Mouse (Mus musculus) embryonic facial prominence, embryonic 15.5 days (tissue): ENCODE data around the gene Sik3. TPM values are rescaled to one million over a fixed set of nuclear protein-coding genes. Genes with fewer than 3 reads are reported as not detected.

Experiments
- ATAC-seq: fragments of 200-750 bp; cut with Nextera tagmentation; 2 replicates; pipeline ENCODE4 v1.8.0; 2017; ENCODE audit warnings: low read depth, moderate TSS enrichment; ENCODE audit not compliant: insufficient number of reproducible peaks, low FRiP score, low TSS enrichment
- H3K27ac ChIP-seq: fragments of 300-500 bp; sonication (generic); replicated peaks from 2 replicates; pipeline ENCODE4 v1.5.1; 2015; ENCODE audit warnings: mild to moderate bottlenecking, inconsistent platforms
- H3K27me3 ChIP-seq: fragments of 300-500 bp; sonication (generic); 2 replicates; pipeline ENCODE4 v1.6.1; 2015; ENCODE audit warnings: inconsistent platforms
- H3K36me3 ChIP-seq: fragments of 300-500 bp; sonication (generic); 2 replicates; pipeline ENCODE4 v1.6.1; 2015; ENCODE audit warnings: mild to moderate bottlenecking, inconsistent platforms
- H3K4me1 ChIP-seq: fragments of 300-500 bp; sonication (generic); 2 replicates; pipeline ENCODE4 v1.6.1; 2015; ENCODE audit warnings: inconsistent platforms
- H3K4me2 ChIP-seq: fragments of 300-500 bp; sonication (generic); replicated peaks from 2 replicates; pipeline ENCODE4 v1.6.1; 2015; ENCODE audit warnings: mild to moderate bottlenecking, inconsistent platforms
- H3K4me3 ChIP-seq: fragments of 300-500 bp; sonication (generic); replicated peaks from 2 replicates; pipeline ENCODE4 v1.5.1; 2015; ENCODE audit warnings: mild to moderate bottlenecking, inconsistent platforms
- H3K9ac ChIP-seq: fragments of 300-500 bp; sonication (generic); 2 replicates; pipeline ENCODE4 v1.6.1; 2015; ENCODE audit warnings: inconsistent platforms
- H3K9me3 ChIP-seq: fragments of 300-500 bp; sonication (generic); replicated peaks from 2 replicates; pipeline ENCODE4 v1.6.1; 2016; ENCODE audit warnings: inconsistent platforms
- WGBS: fragments of 180-500 bp; shearing (Covaris S2); methylation state at CpG from one replicate; pipeline ENCODE4 v1.1.7; 2015; 5-methylcytosine and 5-hydroxymethylcytosine counted together
- polyA plus RNA-seq: library from polyadenylated mRNA; unstranded; fragments of >200 nt; fragmentation: Nextera tagmentation; extraction: Ambion mirVana; gene quantifications from 2 replicates; pipeline ENCODE4 v1.2.1, GENCODE M21; 2015

The Sik3 gene
- polyA plus RNA-seq, 1 experiment from 2014 or later: 15.1 TPM

DNA sequence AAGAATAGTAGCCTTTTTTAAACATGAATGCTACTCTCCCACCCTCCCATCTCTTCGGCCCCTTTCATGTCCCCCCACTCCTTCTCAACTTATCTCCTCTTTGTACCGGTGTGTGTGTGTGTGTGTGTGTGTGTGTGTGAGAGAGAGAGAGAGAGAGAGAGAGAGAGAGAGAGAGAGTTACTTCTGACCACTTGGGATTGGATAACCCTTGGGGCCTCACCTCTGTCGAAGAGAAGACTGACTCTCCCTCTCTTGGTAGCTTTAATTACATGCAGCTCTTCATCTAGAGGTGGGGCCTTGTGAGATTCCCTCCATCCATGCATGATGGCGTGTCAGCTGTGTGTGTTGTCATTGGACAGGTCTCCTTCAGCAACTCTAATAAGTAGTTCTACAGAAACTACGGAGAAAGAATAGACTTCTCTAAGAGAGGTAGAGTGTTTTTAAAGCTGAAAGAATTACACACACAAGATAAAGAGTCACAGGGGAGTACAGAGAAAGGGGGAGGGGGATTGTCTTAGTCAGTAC is 162.2 kb downstream of the Sik3 start:
- peaks cover 32% of the 10 kb centered on the region for H3K4me1 ChIP-seq
- no peak for ATAC-seq
- peaks cover 7% of the 10 kb centered on the region; the same call in 1 of the 2 replicates for H3K36me3 ChIP-seq
- no peak overlapping the region for H3K4me2 ChIP-seq
- H3K27ac ChIP-seq: no peak overlapping the region
- WGBS: 78% methylated on average over 5 of the region's 5 CpGs
- H3K27me3 ChIP-seq: no peaks in the 10 kb centered on the region
- no peak overlapping the region for H3K4me3 ChIP-seq
- H3K9me3 ChIP-seq: no peaks in the 10 kb centered on the region
- H3K9ac ChIP-seq: no peak overlapping the region

- H3K27ac ChIP-seq: no peak overlapping the region
- no peak for ATAC-seq
- WGBS: 55% methylated on average over 1 of the region's 1 CpGs
These were observed 162.7 kb downstream of the Sik3 start for GRCm38 (mm10) chr9:46175300-46175699.

GRCm38 (mm10) chr9:46175938-46176375 is 163.3 kb downstream of the Sik3 start:
- Histone ChIP-seq H3K27ac (peak overlapping the region; percentile 34; the same call in 1 of the 2 replicates), H3K27me3 (no peaks in the 10 kb centered on the region), H3K9me3 (no peaks in the 10 kb centered on the region), H3K4me1 (peaks cover 32% of the 10 kb centered on the region), H3K4me2 (no peak overlapping the region), H3K36me3 (peaks cover 7% of the 10 kb centered on the region; the same call in 1 of the 2 replicates), H3K9ac (no peak overlapping the region), H3K4me3 (no peak overlapping the region)
- 70% methylated on average over 1 of the region's 1 CpGs for WGBS
- ATAC-seq: no peak

More at GRCm38 (mm10) chr9:46175300-46175699, 162.7 kb downstream of the Sik3 start:
- no peak overlapping the region for H3K4me3 ChIP-seq
- H3K27me3 ChIP-seq: no peaks in the 10 kb centered on the region
- no peak overlapping the region for H3K9ac ChIP-seq
- no peaks in the 10 kb centered on the region for H3K9me3 ChIP-seq
- peaks cover 7% of the 10 kb centered on the region; the same call in 1 of the 2 replicates for H3K36me3 ChIP-seq
- no peak overlapping the region for H3K4me2 ChIP-seq
- H3K4me1 ChIP-seq: peaks cover 27% of the 10 kb centered on the region

DNA sequence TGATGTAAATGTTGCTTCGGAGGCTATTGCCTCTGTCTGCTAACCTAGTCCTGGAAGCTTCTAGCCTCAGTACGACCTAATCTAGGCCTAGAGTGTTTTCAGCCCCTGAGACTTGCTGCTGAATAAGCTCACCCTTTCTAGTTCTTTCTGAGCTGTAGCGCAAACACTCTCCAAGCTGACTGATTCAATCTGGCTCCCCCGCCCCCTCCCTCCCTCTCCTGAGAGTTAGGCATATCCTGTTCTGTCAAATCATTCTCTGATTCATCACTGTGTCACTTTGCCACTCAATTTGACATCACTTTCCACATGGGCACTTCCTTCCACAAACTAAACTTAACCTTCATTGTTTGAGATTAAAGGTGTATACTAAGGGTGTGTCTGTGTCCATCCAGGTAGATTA is 164.0 kb downstream of the Sik3 start:
- H3K4me3 ChIP-seq: no peak overlapping the region
- H3K9ac ChIP-seq: no peak overlapping the region
- no peaks in the 10 kb centered on the region for H3K9me3 ChIP-seq
- 74% methylated on average over 4 of the region's 4 CpGs for WGBS
- H3K27ac ChIP-seq: peak overlapping the region; percentile 34; the same call in 1 of the 2 replicates
- ATAC-seq: no peak
- no peak overlapping the region for H3K4me2 ChIP-seq
- H3K27me3 ChIP-seq: no peaks in the 10 kb centered on the region
- H3K4me1 ChIP-seq: peaks cover 37% of the 10 kb centered on the region
- H3K36me3 ChIP-seq: peaks cover 7% of the 10 kb centered on the region; the same call in 1 of the 2 replicates

GRCm38 (mm10) chr9:46178595-46178994 is 166.0 kb downstream of the Sik3 start:
- Histone ChIP-seq H3K27ac (no peak overlapping the region), H3K27me3 (no peaks in the 10 kb centered on the region), H3K9me3 (no peaks in the 10 kb centered on the region), H3K9ac (no peak overlapping the region), H3K36me3 (peaks cover 7% of the 10 kb centered on the region; the same call in 1 of the 2 replicates), H3K4me1 (peaks cover 24% of the 10 kb centered on the region), H3K4me2 (no peak overlapping the region), H3K4me3 (no peak overlapping the region)
- WGBS: 85% methylated on average over 9 of the region's 9 CpGs
- no peak for ATAC-seq

DNA sequence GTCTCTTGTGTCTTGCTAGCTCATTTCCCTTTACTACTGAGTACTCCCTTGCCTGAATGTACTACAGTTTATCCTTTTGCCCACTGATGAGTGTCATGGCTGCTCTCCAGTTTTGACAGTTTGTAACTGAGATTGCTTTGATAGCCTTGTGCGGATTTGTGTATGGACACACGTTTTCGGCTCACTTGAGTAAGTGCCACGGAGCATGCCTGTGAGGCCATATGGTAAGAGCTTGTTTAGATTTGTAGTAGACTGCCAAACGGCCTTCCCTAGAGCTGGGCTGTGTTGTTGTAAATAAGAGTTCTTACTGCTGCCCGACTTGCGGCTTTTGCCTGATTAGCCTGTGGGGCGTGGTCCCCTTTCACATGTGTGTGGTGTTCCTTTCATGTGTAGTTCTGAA is 168.7 kb downstream of the Sik3 start:
- peaks cover 7% of the 10 kb centered on the region; the same call in 1 of the 2 replicates for H3K36me3 ChIP-seq
- H3K9me3 ChIP-seq: no peaks in the 10 kb centered on the region
- no peak overlapping the region for H3K9ac ChIP-seq
- ATAC-seq: 0 out of 2 replicates have a peak, but pooled peaks have one; percentile 23
- no peak overlapping the region for H3K4me3 ChIP-seq
- 0 out of 2 replicates have a peak, but pooled peaks cover 11% of the 10 kb centered on the region for H3K4me1 ChIP-seq
- H3K27me3 ChIP-seq: no peaks in the 10 kb centered on the region
- H3K27ac ChIP-seq: no peak overlapping the region
- 63% methylated on average over 8 of the region's 8 CpGs for WGBS
- H3K4me2 ChIP-seq: no peak overlapping the region

DNA sequence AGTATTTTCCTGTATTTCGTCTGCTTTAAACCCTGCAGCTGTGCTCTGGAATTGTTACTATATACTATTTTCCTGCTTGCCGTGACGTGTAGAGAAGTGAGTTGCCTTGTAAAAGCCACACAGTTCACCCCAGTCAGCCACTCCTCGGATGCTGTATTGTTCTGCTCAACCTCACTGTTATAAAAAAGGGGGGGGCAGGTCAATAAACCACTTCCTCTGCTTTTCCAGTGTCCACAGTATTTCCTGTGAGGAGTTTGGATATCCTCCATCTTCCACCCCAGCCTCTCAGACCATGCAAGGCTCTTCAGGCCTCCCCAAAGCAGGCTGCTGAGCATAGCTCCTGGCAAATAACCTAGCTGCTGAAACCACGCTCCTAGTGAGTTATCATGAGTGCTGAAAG is 171.9 kb downstream of the Sik3 start:
- 67% methylated on average over 5 of the region's 5 CpGs for WGBS
- Histone ChIP-seq H3K27me3 (no peaks in the 10 kb centered on the region), H3K9ac (no peak overlapping the region), H3K4me3 (no peak overlapping the region), H3K9me3 (no peaks in the 10 kb centered on the region), H3K4me1 (peaks cover 15% of the 10 kb centered on the region; the same call in 1 of the 2 replicates), H3K27ac (no peak overlapping the region), H3K36me3 (peaks cover 7% of the 10 kb centered on the region; the same call in 1 of the 2 replicates), H3K4me2 (no peak overlapping the region)
- no peak for ATAC-seq

GRCm38 (mm10) chr9:46185191-46185590 is 172.6 kb downstream of the Sik3 start:
- peak overlapping the region; percentile 35; the same call in 1 of the 2 replicates for H3K27ac ChIP-seq
- peaks cover 15% of the 10 kb centered on the region; the same call in 1 of the 2 replicates for H3K4me1 ChIP-seq

GRCm38 (mm10) chr9:46186387-46186786 is 173.8 kb downstream of the Sik3 start:
- Histone ChIP-seq H3K27me3 (no peaks in the 10 kb centered on the region), H3K9me3 (no peaks in the 10 kb centered on the region), H3K4me1 (peaks cover 12% of the 10 kb centered on the region), H3K4me3 (no peak overlapping the region), H3K9ac (no peak overlapping the region), H3K4me2 (no peak overlapping the region), H3K36me3 (peaks cover 7% of the 10 kb centered on the region; the same call in 1 of the 2 replicates), H3K27ac (no peak overlapping the region)
- 88% methylated on average over 1 of the region's 1 CpGs for WGBS
- no peak for ATAC-seq

More at GRCm38 (mm10) chr9:46185191-46185590, 172.6 kb downstream of the Sik3 start:
- no peaks in the 10 kb centered on the region for H3K27me3 ChIP-seq
- H3K9ac ChIP-seq: no peak overlapping the region
- no peaks in the 10 kb centered on the region for H3K9me3 ChIP-seq
- 30% methylated on average over 2 of the region's 2 CpGs for WGBS
- H3K4me2 ChIP-seq: no peak overlapping the region
- no peak overlapping the region for H3K4me3 ChIP-seq
- no peak for ATAC-seq
- H3K36me3 ChIP-seq: peaks cover 7% of the 10 kb centered on the region; the same call in 1 of the 2 replicates

DNA sequence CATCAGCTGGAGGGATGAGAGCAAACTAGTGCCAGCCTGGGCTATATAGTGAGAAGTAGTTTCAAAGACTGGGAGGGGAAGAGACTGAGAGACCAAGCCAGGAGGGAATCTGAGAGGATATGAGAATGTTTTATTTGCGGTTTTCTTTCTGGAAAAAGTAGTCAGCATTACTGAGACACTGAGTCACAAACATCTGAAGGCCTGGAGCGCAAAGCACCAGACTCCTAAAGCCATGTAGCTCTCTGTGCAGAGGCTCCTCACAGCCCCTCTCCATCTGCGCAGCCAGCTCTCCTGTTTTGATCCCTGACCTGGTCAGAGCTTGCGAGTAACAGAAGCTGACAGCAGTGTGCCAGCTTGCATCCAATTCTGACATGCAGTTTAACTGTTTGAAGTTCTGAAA is 175.8 kb downstream of the Sik3 start:
- peaks cover 7% of the 10 kb centered on the region; the same call in 1 of the 2 replicates for H3K36me3 ChIP-seq
- no peaks in the 10 kb centered on the region for H3K27me3 ChIP-seq
- no peak overlapping the region for H3K4me3 ChIP-seq
- no peak overlapping the region for H3K4me2 ChIP-seq
- no peak overlapping the region for H3K9ac ChIP-seq
- peaks cover 11% of the 10 kb centered on the region for H3K4me1 ChIP-seq
- no peak for ATAC-seq
- WGBS: 56% methylated on average over 4 of the region's 4 CpGs
- H3K27ac ChIP-seq: 0 out of 2 replicates have a peak overlapping the region, but pooled peaks have one; percentile 22
- no peaks in the 10 kb centered on the region for H3K9me3 ChIP-seq

GRCm38 (mm10) chr9:46188956-46189355 is 176.3 kb downstream of the Sik3 start:
- H3K4me3 ChIP-seq: no peak overlapping the region
- no peak for ATAC-seq
- H3K4me2 ChIP-seq: no peak overlapping the region
- no peaks in the 10 kb centered on the region for H3K27me3 ChIP-seq
- H3K4me1 ChIP-seq: peaks cover 11% of the 10 kb centered on the region
- H3K27ac ChIP-seq: no peak overlapping the region
- H3K9me3 ChIP-seq: no peaks in the 10 kb centered on the region
- no peak overlapping the region for H3K9ac ChIP-seq
- 38% methylated on average over 5 of the region's 5 CpGs for WGBS
- H3K36me3 ChIP-seq: peaks cover 7% of the 10 kb centered on the region; the same call in 1 of the 2 replicates
